Mouse (Mus musculus) myocyte (in vitro differentiated cells): ENCODE measurements at regions not wholly inside any gene's neighbourhood (a gene's known extent, or its start where the extent isn't known, plus 50 kb on each side); places are given as distances from the start of the nearest gene placed in this dataset.

ENCODE experiments used
- CEBPB ChIP-seq: IDR thresholded peaks from 2 replicates; pipeline ENCODE4 v1.6.1; 2011; ENCODE audit warnings: mild to moderate bottlenecking, moderate library complexity; ENCODE audit not compliant: poor library complexity, insufficient read depth, severe bottlenecking
- MAX ChIP-seq: IDR thresholded peaks from one replicate; pipeline ENCODE4 v1.6.1; 2011; ENCODE audit warnings: low read depth, mild to moderate bottlenecking, control low read depth
- MYOD1 ChIP-seq, 3 experiments: IDR thresholded peaks; one replicate each; pipeline ENCODE4 v1.6.1; 2011; ENCODE audit warnings: control low read depth in 2 of 3, low read depth in 2 of 3, mild to moderate bottlenecking in 2 of 3, moderate library complexity in 1 of 3; ENCODE audit not compliant: insufficient read length in 2 of 3, control insufficient read depth in 1 of 3
- MYOG ChIP-seq, 3 experiments: IDR thresholded peaks; one replicate each; pipeline ENCODE4 v1.6.1; 2011; ENCODE audit warnings: control low read depth in 2 of 3, low read depth in 2 of 3, mild to moderate bottlenecking in 2 of 3; ENCODE audit not compliant: insufficient read length in 2 of 3, control insufficient read depth in 1 of 3, insufficient read depth in 1 of 3
- POLR2A ChIP-seq: IDR thresholded peaks from one replicate; pipeline ENCODE4 v1.6.1; 2011; ENCODE audit warnings: low read depth, mild to moderate bottlenecking, control low read depth, moderate library complexity; ENCODE audit not compliant: insufficient read length
- SRF ChIP-seq: IDR thresholded peaks from one replicate; pipeline ENCODE4 v1.6.1; 2011; ENCODE audit warnings: low read depth; ENCODE audit not compliant: control insufficient read depth, insufficient read length
- TCF12 ChIP-seq: IDR thresholded peaks from one replicate; pipeline ENCODE4 v1.6.1; 2011; ENCODE audit warnings: mild to moderate bottlenecking, control low read depth; ENCODE audit not compliant: poor library complexity, insufficient read depth, severe bottlenecking
- TCF3 ChIP-seq: IDR thresholded peaks from one replicate; pipeline ENCODE4 v1.6.1; 2011; ENCODE audit warnings: low read depth, control low read depth; ENCODE audit not compliant: insufficient read length
- USF1 ChIP-seq: IDR thresholded peaks from one replicate; pipeline ENCODE4 v1.6.1; 2011; ENCODE audit warnings: low read depth, mild to moderate bottlenecking, control low read depth, moderate library complexity

GRCm38 (mm10) chr2:138675229-138676065, 419.1 kb downstream of the Btbd3 start:
- TF ChIP-seq USF1: no peak
- TF ChIP-seq POLR2A: no peak
- no peak for TF ChIP-seq TCF12
- TF ChIP-seq TCF3: no peak
- no peak for TF ChIP-seq MYOD1 (IDR thresholded peaks at IDR 0.05; ENCODE audit: control insufficient read depth in 1 of 3, insufficient read length in 2 of 3, low read depth in 2 of 3)
- no peak for TF ChIP-seq MAX
- TF ChIP-seq MYOG (IDR thresholded peaks at IDR 0.05; ENCODE audit: control insufficient read depth in 1 of 3, insufficient read depth in 1 of 3, insufficient read length in 2 of 3, low read depth in 2 of 3): no peak
- no peak for TF ChIP-seq SRF
- no peak for TF ChIP-seq CEBPB
